Mouse (Mus musculus) kidney, adult 2 months (tissue): ENCODE data around the gene Dnajc7. TPM values are rescaled to one million over a fixed set of nuclear protein-coding genes. Genes with fewer than 3 reads are reported as not detected.

ENCODE experiments used
- DNase-seq: peaks from one replicate; pipeline ENCODE4 v3.0.0; 2021
- H3K27ac ChIP-seq: fragments of 200-500 bp; 2 replicates; pipeline ENCODE4 v1.5.1; 2012; ENCODE audit warnings: low read depth, low read length, control low read depth, inconsistent platforms; ENCODE audit not compliant: insufficient read depth
- H3K27me3 ChIP-seq: fragments of 200-500 bp; replicated peaks from 2 replicates; pipeline ENCODE4 v1.6.1; 2012; ENCODE audit warnings: mild to moderate bottlenecking, moderate library complexity, low read length, inconsistent platforms; ENCODE audit not compliant: control insufficient read depth, insufficient read depth
- H3K36me3 ChIP-seq: fragments of 200-500 bp; 2 replicates; pipeline ENCODE4 v1.6.1; 2012; ENCODE audit warnings: mild to moderate bottlenecking, moderate library complexity, low read length, inconsistent platforms; ENCODE audit not compliant: control insufficient read depth, insufficient read depth
- H3K4me1 ChIP-seq: fragments of 200-500 bp; 2 replicates; pipeline ENCODE4 v1.6.1; 2011; ENCODE audit warnings: low read length; ENCODE audit not compliant: control insufficient read depth, insufficient read depth
- H3K4me3 ChIP-seq: fragments of 200-500 bp; 2 replicates; pipeline ENCODE4 v1.5.1; 2011; ENCODE audit warnings: mild to moderate bottlenecking, low read depth, low read length, control low read depth; ENCODE audit not compliant: insufficient read depth
- CTCF ChIP-seq: fragments of 200-500 bp; conservative IDR thresholded peaks from 2 replicates; pipeline ENCODE4 v1.5.1; 2011; ENCODE audit warnings: low read depth, mild to moderate bottlenecking, control low read depth, low read length, moderate library complexity, mixed read lengths; ENCODE audit not compliant: insufficient read depth, insufficient read length
- POLR2A ChIP-seq: fragments of 200-500 bp; IDR thresholded peaks from one replicate; pipeline ENCODE4 v1.6.1; 2011; ENCODE audit warnings: low read depth, low read length, control low read depth
- WGBS: fragments of 180-500 bp; shearing (Covaris S2); methylation state at CpG from one replicate; pipeline ENCODE4 v1.1.7; 2018; 5-methylcytosine and 5-hydroxymethylcytosine counted together
- polyA plus RNA-seq: library from polyadenylated mRNA; depleted of rRNA; stranded (reverse); fragments of >200 nt; gene quantifications from 2 replicates; pipeline ENCODE4 v1.2.3, GENCODE M21; 2012

Dnajc7 gene
- polyA plus RNA-seq, 1 experiment, result 45.6 TPM

DNA sequence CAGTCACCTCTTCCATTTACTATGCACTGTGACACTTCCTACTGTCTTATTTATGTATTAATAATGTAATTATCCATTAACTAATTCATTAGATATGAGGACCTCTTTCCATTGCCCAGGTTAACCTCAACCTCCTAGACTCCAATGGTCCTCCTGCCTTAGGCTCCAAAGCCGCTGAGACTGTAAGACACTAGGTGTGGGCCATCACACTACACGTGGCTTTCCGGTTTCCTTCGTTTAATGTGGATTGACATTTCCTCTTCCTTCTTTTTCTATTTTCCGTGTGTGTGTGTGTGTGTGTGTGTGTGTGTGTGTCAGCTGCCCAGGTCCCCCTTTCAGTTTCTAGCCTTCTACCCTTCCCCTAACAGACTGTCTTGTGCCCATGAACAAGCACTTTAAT lies 52.7 kb downstream of the Dnajc7 start:
- WGBS, result 67% methylated on average over 5 of the region's 5 CpGs
- Histone ChIP-seq H3K27me3 (no peaks in the 10 kb centered on the region), H3K4me3 (no peak overlapping the region), H3K27ac (no peak overlapping the region), H3K36me3 (no peaks in the 10 kb centered on the region), H3K4me1 (0 out of 2 replicates have a peak, but pooled peaks cover 8% of the 10 kb centered on the region)
- no peak for TF ChIP-seq CTCF
- no peak for TF ChIP-seq POLR2A
- no peak for DNase-seq

DNA sequence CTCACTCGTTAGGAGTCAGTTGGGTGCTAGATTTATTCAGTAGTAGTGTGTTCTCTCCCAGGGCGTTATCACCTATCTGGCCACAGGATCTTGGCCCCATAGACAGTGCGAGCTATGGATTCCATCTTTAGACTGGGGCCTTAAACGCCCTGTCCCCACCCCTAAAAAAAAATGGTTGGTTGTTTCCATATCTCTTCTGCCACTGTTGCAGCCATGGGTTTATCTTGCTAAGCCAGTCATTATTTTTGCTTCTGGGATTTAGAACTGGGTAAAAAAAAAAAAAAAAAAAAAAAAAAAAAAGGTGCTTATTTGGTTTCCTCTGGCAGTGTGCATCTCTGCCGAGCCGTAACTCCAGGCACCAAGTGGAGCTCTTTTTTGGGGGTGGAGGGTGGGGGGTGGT lies 55.3 kb downstream of the Dnajc7 start:
- Histone ChIP-seq H3K27ac (no peak overlapping the region), H3K4me1 (0 out of 2 replicates have a peak, but pooled peaks cover 4% of the 10 kb centered on the region), H3K36me3 (no peaks in the 10 kb centered on the region), H3K4me3 (no peak overlapping the region), H3K27me3 (no peaks in the 10 kb centered on the region)
- DNase-seq, result no peak
- TF ChIP-seq POLR2A (no peak), CTCF (no peak)
- 93% methylated on average over 6 of the region's 6 CpGs for WGBS

DNA sequence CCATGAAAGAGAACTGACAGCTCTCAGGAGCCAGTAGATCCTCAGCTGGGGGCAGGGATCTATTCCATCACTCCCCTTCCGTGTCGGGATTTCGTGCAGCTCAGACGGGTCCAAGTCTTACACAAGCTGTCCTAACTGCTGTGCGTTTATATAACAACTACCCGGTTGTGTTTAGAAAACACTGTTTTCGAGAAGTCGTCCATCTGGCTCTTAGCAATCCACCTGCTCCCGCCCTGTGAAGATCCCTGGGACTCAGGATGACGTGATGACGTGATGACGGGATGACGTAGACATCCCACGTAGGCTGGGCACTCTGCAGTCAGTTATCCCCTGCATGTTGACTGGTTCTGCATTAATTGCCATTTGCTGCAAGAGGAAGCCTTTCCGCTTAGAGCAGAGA lies 55.7 kb downstream of the Dnajc7 start:
- 0 out of 2 replicates have a peak, but pooled peaks cover 4% of the 10 kb centered on the region for H3K4me1 ChIP-seq
- H3K27me3 ChIP-seq, result no peaks in the 10 kb centered on the region
- H3K27ac ChIP-seq, result no peak overlapping the region
- WGBS, result 86% methylated on average over 15 of the region's 15 CpGs
- H3K36me3 ChIP-seq, result no peaks in the 10 kb centered on the region
- no peak overlapping the region for H3K4me3 ChIP-seq
- no peak for TF ChIP-seq CTCF
- TF ChIP-seq POLR2A, result no peak
- DNase-seq, result no peak

- no peaks in the 10 kb centered on the region for H3K27me3 ChIP-seq
- 49% methylated on average over 5 of the region's 5 CpGs for WGBS
- no peaks in the 10 kb centered on the region for H3K36me3 ChIP-seq
- TF ChIP-seq POLR2A, result no peak
- no peak for TF ChIP-seq CTCF
- H3K4me1 ChIP-seq, result no peaks in the 10 kb centered on the region
- no peak for DNase-seq
- no peak overlapping the region for H3K4me3 ChIP-seq
- no peak overlapping the region for H3K27ac ChIP-seq
Observed at GRCm38 (mm10) chr11:100561748-100562147, 58.2 kb downstream of the Dnajc7 start.

- no peak overlapping the region for H3K4me3 ChIP-seq
- no peak overlapping the region for H3K27ac ChIP-seq
- WGBS, result 57% methylated on average over 7 of the region's 7 CpGs
- TF ChIP-seq CTCF (no peak), POLR2A (no peak)
- no peaks in the 10 kb centered on the region for H3K4me1 ChIP-seq
- DNase-seq, result no peak
- no peaks in the 10 kb centered on the region for H3K27me3 ChIP-seq
- H3K36me3 ChIP-seq, result no peaks in the 10 kb centered on the region
Observed at GRCm38 (mm10) chr11:100559476-100559875, 60.5 kb downstream of the Dnajc7 start.

DNA sequence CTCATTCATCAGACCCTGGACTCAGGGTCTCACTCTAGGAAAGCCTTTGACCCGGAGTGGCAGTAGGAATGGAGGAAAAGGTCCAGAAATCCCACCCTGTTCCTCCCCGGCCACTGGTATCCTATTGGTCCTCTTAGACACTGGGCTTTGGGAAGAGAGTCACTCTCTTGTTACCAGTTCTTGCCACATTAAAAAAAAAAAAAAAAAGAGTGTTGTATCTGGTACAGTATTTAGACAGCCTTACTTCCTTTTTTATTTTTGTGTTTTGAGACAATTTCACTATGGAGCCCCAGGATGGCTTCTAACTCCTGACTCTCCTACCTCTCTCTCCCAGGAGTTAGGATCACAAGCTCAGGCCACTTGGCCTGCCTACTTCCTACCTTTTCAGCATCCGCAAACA lies 62.4 kb downstream of the Dnajc7 start:
- no peak for TF ChIP-seq POLR2A
- no peak for TF ChIP-seq CTCF
- no peak for DNase-seq
- Histone ChIP-seq H3K27me3 (no peaks in the 10 kb centered on the region), H3K36me3 (no peaks in the 10 kb centered on the region), H3K4me3 (no peak overlapping the region), H3K4me1 (no peaks in the 10 kb centered on the region), H3K27ac (no peak overlapping the region)
- WGBS, result 72% methylated on average over 3 of the region's 3 CpGs

- Histone ChIP-seq H3K27me3 (no peaks in the 10 kb centered on the region), H3K4me1 (no peaks in the 10 kb centered on the region), H3K27ac (no peak overlapping the region), H3K4me3 (no peak overlapping the region), H3K36me3 (no peaks in the 10 kb centered on the region)
- DNase-seq, result peak; percentile 78
- WGBS, result 27% methylated on average over 11 of the region's 11 CpGs
- TF ChIP-seq POLR2A, result no peak
- peak; percentile 81 for TF ChIP-seq CTCF
Observed at GRCm38 (mm10) chr11:100555583-100555982, 64.4 kb downstream of the Dnajc7 start.

GRCm38 (mm10) chr11:100552842-100553241 lies 67.1 kb downstream of the Dnajc7 start:
- H3K27ac ChIP-seq, result no peak overlapping the region
- H3K4me1 ChIP-seq, result no peaks in the 10 kb centered on the region
- H3K36me3 ChIP-seq, result no peaks in the 10 kb centered on the region
- H3K4me3 ChIP-seq, result no peak overlapping the region
- peak; percentile 14 for DNase-seq
- 80% methylated on average over 4 of the region's 4 CpGs for WGBS
- no peaks in the 10 kb centered on the region for H3K27me3 ChIP-seq
- TF ChIP-seq POLR2A, result no peak
